Mouse (Mus musculus): ENCODE measurements around the gene Gpr87.

DNA sequence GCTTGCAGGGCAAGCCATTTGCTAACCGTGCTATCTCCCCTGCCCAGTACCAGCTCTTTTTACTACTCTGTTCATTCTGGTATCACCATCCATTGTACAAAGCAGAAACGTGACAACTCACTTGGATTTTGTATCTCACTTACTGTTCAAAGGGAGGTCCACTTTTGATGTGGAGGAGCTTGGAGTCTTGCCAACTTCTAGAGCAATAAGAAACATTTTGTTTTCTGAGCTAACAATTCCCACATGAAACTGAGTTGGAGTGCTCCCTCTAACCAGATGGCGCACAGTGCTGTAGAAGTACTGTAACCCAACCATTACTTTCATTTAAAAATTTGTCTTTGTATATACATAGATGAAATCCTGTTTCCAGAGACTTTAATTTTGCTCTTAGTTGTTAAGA, 36.0 kb upstream of the Gpr87 start:
- TF ChIP-seq TAL1 (IDR thresholded peaks at IDR 0.05; ENCODE audit: low read length) (no peak), GATA1 (IDR thresholded peaks at IDR 0.05; ENCODE audit: low read length) (no peak)

All from erythroblast, embryonic 14.5 days (primary cell).